Mouse (Mus musculus): ENCODE data around the gene Bmp8b. TPM values are rescaled to one million over a fixed set of nuclear protein-coding genes. Genes with fewer than 3 reads are reported as not detected.
A peak's percentile ranks its signal among the peaks of the same experiment; 100 is the strongest.
"Not testable (repeated sequence)": the region's sequence is repeated elsewhere in the genome, so short reads cannot be mapped to it uniquely, and the experiment has no call there.

The Bmp8b gene
- total RNA-seq, 2 experiments from 2014 or later: not detected

- ATAC-seq (replicated peaks; ENCODE audit: poor library complexity, severe bottlenecking): no peak
Measured at GRCm38 (mm10) chr4:123108056-123108455, 3.1 kb downstream of the Bmp8b start.

DNA sequence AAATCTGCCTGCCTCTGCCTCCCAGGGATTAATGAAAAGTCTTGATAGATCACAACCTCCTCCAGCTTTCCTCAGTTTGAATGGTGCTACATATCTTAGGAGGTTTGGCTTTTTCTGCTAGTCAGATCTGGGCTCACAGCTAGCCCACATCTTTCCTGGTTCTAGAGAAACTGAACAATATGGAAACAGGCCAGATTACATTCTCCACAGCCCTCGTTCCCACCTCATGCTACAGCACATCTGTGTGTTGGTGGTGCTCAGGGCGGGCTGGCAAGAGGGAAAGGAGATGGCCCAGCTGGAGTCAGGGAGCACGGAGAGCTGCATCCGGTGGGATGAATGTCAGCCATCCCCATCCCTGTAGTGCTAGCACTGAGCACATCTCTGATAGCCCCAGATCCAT, 5.8 kb downstream of the Bmp8b start:
- no peak for ATAC-seq (replicated peaks; ENCODE audit: poor library complexity, severe bottlenecking)

DNA sequence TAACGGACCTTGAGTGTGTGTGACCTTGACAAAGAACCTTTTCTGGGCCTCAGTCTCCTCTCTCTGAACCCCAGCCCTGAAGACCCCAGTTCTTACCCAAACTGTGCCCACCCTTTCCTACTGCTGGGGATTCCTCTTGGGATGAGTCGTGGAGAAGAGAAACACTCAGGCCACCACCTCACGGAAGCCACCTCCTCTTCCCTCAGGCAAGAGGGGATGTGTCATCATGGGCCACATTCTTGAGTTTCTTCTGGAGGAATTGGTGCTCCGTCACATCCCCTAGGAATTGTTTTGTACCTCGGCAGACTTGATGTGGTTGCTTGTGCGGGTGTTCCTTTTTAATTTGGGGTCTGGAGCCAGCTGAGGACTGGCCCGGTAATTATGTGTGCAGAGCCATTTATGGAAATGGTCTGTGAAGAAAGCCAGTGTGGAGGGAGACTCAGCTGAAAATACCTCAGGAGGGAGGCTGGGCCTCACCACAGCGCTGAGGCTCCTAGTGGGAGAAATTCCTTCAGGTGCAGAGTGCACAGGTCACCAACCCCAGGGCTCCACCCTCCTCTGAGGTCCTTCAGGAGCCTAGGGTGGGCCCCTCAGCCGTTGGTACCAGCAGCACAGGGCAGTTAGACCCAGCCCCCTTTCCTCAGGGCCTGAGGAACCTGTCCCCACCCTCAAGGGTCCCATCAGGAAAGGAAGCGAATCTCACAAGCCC, 6.5 kb downstream of the Bmp8b start:
- ATAC-seq (replicated peaks; ENCODE audit: poor library complexity, severe bottlenecking): not testable (repeated sequence)

DNA sequence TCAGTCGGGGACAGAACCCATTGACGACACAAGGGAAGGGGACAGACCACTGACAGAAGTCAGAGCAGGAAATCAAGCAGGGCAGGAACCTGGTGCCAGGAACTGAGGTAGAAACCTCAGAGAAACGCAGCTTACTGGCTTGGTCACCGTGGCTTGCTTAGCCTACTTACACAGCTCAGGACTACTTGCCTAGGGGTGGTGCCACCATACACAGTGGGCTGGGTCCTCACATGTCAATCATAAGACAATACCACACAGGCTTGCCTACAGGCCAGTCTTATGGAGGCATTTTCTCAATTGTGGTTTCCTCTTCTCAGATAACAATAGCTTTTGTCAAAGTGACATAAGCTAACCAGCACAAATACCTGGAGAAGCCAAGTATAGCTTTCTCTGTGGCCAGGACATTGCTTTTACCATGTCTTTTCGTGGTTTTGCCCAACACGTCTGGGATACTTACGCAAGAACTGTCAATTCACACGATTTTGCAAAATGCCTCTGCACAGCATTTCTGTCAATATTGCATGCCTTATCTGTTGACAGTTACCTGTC, 7.3 kb downstream of the Bmp8b start:
- ATAC-seq (replicated peaks; ENCODE audit: poor library complexity, severe bottlenecking): peak; percentile 81

- ATAC-seq (replicated peaks; ENCODE audit: poor library complexity, severe bottlenecking): not testable (repeated sequence)
Measured at GRCm38 (mm10) chr4:123114651-123115050, 9.7 kb downstream of the Bmp8b start.

- 0 out of 2 replicates have a peak, but pooled peaks have one; percentile 5 for ATAC-seq (replicated peaks; ENCODE audit: poor library complexity, severe bottlenecking)
Measured at GRCm38 (mm10) chr4:123116011-123116410, 11.0 kb downstream of the Bmp8b start, which contains the start of gene Oxct2b. Gene Oxct2b (plus strand): TSS chr4:123116266.

DNA sequence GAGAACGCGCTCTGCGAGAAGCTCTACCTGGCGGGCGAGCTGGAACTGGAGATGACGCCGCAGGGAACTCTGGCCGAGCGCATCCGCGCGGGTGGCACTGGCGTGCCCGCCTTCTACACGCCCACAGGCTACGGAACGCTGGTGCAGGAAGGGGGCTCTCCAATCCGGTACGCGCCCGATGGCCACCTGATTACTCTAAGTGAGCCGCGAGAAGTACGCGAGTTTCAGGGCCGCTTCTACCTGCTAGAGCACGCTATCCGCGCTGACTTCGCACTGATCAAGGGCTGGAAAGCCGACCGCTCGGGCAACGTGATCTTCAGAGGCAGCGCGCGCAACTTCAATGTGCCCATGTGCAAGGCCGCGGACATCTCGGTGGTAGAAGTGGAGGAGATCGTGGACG, 11.7 kb downstream of the Bmp8b start:
- ATAC-seq (replicated peaks; ENCODE audit: poor library complexity, severe bottlenecking): peak; percentile 39

GRCm38 (mm10) chr4:123121286-123121685, 16.3 kb downstream of the Bmp8b start:
- ATAC-seq (replicated peaks; ENCODE audit: poor library complexity, severe bottlenecking): no peak

- ATAC-seq (replicated peaks; ENCODE audit: poor library complexity, severe bottlenecking): no peak
Measured at GRCm38 (mm10) chr4:123126626-123127025, 21.7 kb downstream of the Bmp8b start.

GRCm38 (mm10) chr4:123127051-123127450, 22.1 kb downstream of the Bmp8b start:
- ATAC-seq (replicated peaks; ENCODE audit: poor library complexity, severe bottlenecking): no peak

GRCm38 (mm10) chr4:123137551-123137950, 32.6 kb downstream of the Bmp8b start:
- no peak for ATAC-seq (replicated peaks; ENCODE audit: poor library complexity, severe bottlenecking)

DNA sequence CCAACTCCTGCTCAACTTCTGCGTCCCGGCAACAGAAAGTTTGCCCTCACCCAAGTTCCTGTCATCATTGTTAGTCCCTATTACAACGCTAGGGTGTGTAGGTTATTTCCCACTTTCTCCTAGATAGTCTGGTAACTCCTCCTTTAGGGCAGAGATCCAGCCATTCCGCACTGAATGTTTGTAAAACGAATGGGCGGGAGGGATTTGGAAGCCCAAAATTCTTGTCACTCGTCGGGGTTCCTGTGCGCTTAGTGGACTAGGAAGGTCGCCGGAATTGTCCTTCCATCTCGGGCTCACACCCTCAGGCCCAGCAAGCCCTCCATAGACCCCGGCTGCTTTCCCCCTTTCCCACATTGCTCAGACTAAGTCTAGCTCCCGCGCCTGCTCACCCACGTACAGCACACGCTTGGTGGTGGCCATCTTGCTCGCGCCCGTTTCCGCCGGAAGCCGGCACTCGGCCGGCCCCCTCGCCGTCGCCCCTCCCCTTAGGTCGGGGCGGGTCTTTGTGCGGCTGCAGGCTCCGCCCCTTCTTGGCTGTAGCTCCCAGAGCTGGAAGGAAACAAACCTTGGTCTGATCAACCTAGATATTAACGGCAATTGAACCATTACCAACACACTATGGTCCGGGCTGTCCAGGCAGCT, 34.7 kb downstream of the Bmp8b start, which contains the start of gene Ppie:
TSS of gene Ppie (minus strand) at position 439 of the 642 bp plus-strand sequence.
- ATAC-seq (replicated peaks; ENCODE audit: poor library complexity, severe bottlenecking): peak; percentile 96

- ATAC-seq (replicated peaks; ENCODE audit: poor library complexity, severe bottlenecking): peak; percentile 40
Measured at GRCm38 (mm10) chr4:123147446-123148150, 42.6 kb downstream of the Bmp8b start.

DNA sequence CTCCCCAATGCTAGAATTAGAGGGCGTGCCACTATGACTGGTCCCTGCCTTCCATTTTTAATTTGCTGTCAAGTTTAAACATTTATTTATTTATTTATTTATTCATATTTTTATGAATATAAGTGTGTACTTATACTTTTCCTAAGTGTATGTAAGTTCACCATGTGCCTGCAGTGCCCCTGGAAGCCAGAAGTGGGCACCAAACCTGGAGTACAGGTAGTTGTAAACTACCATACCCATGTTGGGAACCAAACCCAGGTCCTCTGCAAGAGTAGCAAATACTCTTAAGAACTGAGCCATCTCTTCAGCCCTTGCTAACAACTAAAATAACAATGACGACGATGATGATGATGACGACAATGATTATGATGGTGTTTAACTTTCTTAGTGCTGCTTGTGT, 47.0 kb downstream of the Bmp8b start:
- no peak for ATAC-seq (replicated peaks; ENCODE audit: poor library complexity, severe bottlenecking)

DNA sequence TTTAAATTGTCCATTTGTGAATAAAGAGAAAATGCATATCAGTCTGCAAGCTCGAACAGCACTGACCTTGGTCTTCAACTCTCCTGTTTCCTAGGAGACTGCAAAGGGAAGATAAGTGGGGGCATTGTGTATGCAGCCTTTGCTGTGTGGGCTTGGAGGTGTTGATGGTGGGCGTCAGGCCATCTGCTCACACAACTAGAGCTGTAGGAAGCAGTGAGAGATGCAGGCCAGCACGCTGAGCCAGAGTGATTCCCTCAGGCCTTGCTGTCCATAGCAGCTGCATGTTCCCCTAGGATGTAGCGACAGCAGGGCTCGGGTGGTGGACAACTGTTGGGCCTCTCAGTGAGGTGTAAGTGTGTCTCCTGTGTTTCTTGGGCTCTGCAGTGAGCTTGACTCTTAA, 48.0 kb downstream of the Bmp8b start:
- no peak for ATAC-seq (replicated peaks; ENCODE audit: poor library complexity, severe bottlenecking)

GRCm38 (mm10) chr4:123155004-123155403, 50.0 kb downstream of the Bmp8b start:
- peak; percentile 62 for ATAC-seq (replicated peaks; ENCODE audit: poor library complexity, severe bottlenecking)

DNA sequence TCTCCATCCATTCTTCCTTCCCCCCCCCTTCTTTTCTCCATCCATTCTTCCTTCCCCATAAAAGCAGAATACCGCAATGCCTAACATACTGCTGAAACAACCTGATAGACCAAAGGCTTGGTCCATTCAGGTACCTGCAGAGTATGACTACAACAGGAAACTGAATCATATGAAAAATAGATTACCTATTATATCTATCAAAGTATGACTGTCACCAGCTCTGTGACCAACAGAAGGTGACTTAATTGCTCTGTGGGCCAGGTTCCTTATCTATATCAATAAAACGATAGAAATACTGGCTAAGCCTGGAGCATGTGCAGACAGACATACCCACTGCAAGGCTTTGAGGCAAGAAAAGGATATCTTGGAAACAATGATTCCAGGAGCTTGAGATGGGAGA, 50.5 kb downstream of the Bmp8b start:
- no peak for ATAC-seq (replicated peaks; ENCODE audit: poor library complexity, severe bottlenecking)

DNA sequence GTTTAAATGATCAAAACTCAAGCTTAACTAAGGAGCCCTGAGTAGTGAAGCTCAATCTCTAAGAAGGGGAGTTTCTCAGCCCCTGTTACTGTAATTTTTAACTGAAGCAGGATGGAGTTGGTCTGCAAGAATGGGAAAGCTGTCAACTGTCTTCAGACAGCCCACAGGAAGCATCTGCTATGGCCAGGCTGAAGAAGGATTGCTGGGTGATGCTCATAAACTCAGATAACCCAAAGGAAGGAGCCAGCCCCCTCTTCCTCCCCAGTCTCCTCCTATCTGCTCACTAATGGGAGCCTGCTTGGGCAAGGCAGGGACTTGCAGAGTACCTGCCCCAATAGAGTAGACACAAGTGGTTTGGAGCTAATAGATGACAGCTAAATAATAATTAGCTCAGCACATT, 50.9 kb downstream of the Bmp8b start:
- no peak for ATAC-seq (replicated peaks; ENCODE audit: poor library complexity, severe bottlenecking)

DNA sequence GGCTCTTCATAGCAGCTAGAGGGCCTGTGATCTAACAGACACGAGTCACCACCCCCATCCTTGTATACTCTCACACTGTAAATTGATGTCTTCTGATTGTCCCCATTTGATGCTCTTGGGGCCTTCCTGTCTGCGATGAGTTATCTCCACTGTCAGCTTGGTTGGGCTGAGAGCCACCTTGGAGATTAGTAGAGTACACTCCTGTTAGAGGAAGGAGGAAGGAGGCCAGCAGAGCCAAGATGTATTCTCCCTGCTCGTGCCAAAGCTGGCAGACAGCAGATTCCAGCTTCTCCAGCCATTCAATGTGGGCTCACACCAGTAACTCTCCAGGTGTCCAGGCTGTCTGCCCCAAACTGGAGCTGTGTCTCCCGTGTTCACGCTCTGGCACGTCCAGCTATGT, 55.6 kb downstream of the Bmp8b start:
- ATAC-seq (replicated peaks; ENCODE audit: poor library complexity, severe bottlenecking): no peak

DNA sequence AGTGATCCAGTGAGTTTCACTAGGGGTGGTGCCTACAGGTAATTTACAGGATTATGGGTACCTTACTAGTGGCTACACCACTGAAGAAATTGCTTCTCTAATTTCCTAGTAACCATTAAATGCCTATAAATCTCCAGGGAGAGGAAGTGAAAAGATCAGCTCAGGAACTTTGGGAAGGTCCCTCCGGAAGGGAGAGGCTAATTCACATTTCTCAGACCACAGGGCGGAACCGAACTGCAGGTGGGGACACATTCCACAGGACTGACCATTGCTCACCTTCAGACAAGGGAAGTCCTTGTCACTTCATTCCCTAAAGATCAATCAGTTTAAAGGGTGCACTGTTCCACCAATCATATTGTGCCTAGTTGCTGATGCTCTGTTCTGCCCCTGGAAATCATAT, 56.3 kb downstream of the Bmp8b start:
- not testable (repeated sequence) for ATAC-seq (replicated peaks; ENCODE audit: poor library complexity, severe bottlenecking)

All from granulocyte monocyte progenitor cell, adult 5-6 weeks (primary cell).